Mouse (Mus musculus): ENCODE data around the gene Slc37a2. TPM values are rescaled to one million over a fixed set of nuclear protein-coding genes. Genes with fewer than 3 reads are reported as not detected.

The Slc37a2 gene
- polyA plus RNA-seq, 1 experiment = not detected

DNA sequence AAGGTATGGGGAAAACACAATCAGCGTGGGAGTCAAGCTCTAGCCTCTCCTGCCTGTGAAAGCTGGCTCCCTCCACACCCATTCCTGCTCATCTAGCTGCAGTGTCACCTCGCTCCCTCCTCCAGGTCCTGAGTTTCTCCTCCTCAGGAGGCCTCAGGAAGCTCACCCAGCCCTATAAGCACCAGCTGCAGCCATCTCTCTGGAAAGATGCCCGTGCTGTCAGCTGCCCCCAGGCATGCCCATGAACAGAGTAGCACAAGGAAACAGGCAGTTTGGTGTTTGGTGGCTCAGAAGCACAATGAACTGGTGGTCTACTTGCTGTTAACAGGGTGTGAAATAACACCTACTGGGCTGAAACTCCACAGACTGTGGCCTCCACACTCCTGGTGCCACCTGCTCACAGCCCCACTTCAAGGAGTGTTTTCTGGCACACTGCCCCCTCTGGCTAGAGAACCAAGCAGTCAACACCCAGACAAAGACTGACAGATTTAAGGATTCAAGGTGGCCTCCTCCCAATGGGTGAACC is 7.1 kb downstream of the Slc37a2 start:
- H3K4me3 ChIP-seq (ENCODE audit: insufficient read depth, low read depth, low read length) = no peak overlapping the region
- WGBS = 44% methylated on average over 3 of the region's 3 CpGs
- peaks cover 9% of the 10 kb centered on the region for H3K4me1 ChIP-seq (ENCODE audit: control insufficient read depth, insufficient read depth, low read length)
- 0 out of 2 replicates have a peak overlapping the region, but pooled peaks have one; percentile 18 for H3K27ac ChIP-seq (ENCODE audit: insufficient read depth, low read depth, low read length)
- TF ChIP-seq CTCF (IDR thresholded peaks at IDR 0.05; ENCODE audit: insufficient read depth, low read depth, low read length) (no peak), POLR2A (IDR thresholded peaks at IDR 0.05; ENCODE audit: insufficient read depth, low read depth, low read length) (no peak)

DNA sequence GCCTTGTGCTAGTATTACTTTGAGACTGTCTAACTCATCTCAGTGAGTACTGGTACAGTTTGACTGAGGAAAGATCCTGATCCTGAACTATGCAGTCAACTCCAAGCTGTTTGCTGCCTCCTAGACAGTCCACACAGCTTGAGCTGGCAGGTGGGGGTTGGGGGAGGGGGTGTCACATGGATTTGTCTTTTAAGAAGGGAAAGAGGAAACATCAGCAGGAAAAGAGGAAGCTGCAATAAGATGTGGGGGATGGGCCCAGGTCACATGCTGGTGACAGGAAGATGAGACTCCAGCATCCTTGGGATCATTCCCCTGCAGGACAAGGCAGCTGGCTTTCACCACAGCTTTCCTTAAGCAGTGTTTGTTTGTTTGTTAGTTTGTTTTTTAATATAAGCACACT is 8.1 kb downstream of the Slc37a2 start:
- Histone ChIP-seq H3K4me3 (ENCODE audit: insufficient read depth, low read depth, low read length) (no peak overlapping the region), H3K4me1 (ENCODE audit: control insufficient read depth, insufficient read depth, low read length) (peaks cover 10% of the 10 kb centered on the region), H3K27ac (ENCODE audit: insufficient read depth, low read depth, low read length) (no peak overlapping the region)
- TF ChIP-seq POLR2A (IDR thresholded peaks at IDR 0.05; ENCODE audit: insufficient read depth, low read depth, low read length) = no peak
- TF ChIP-seq CTCF (IDR thresholded peaks at IDR 0.05; ENCODE audit: insufficient read depth, low read depth, low read length) = no peak

DNA sequence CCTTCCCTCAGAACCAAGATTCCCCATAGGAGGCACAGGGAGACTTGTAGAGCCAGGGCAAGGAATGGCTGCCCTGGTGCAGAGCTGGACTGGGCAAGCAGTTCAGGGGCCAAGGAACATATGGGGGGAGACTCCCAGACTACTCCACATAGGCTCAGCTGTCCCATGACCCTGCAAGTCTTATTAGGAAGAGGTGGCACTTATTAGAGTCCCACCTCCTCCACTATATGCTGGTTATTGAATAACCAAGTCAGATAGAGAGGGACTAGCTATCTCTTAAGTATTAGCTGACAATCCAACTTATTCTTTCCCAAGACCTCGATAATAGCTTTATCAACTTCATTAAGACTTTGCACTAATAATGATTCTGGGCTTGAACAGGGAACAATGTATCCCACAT is 9.7 kb downstream of the Slc37a2 start:
- H3K4me3 ChIP-seq (ENCODE audit: insufficient read depth, low read depth, low read length) = no peak overlapping the region
- TF ChIP-seq CTCF (IDR thresholded peaks at IDR 0.05; ENCODE audit: insufficient read depth, low read depth, low read length) = no peak
- no peak for TF ChIP-seq POLR2A (IDR thresholded peaks at IDR 0.05; ENCODE audit: insufficient read depth, low read depth, low read length)
- no peak overlapping the region for H3K27ac ChIP-seq (ENCODE audit: insufficient read depth, low read depth, low read length)
- WGBS = 98% methylated on average over 1 of the region's 1 CpGs
- peaks cover 11% of the 10 kb centered on the region for H3K4me1 ChIP-seq (ENCODE audit: control insufficient read depth, insufficient read depth, low read length)

DNA sequence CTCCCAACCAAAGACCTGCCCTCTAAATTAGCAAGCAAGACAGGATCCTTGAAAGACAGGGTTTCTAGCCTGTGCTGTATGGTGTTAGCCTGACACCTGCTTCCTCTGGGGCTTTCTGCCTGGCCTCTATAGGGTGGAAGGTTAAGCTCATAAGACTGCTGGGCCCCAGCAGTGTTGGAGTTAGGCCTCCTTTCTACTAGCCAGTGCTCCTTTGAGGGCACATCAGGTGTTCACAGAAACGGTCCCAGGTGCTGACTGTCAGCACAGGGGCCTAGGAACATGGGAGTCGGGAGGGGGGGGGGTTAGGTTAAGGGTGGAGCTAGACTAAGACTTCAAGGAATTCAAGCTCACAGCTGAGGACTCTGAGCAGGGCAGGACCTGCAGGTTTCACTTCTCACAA is 10.1 kb downstream of the Slc37a2 start:
- TF ChIP-seq POLR2A (IDR thresholded peaks at IDR 0.05; ENCODE audit: insufficient read depth, low read depth, low read length) = no peak
- no peak for TF ChIP-seq CTCF (IDR thresholded peaks at IDR 0.05; ENCODE audit: insufficient read depth, low read depth, low read length)
- peaks cover 11% of the 10 kb centered on the region for H3K4me1 ChIP-seq (ENCODE audit: control insufficient read depth, insufficient read depth, low read length)
- H3K4me3 ChIP-seq (ENCODE audit: insufficient read depth, low read depth, low read length) = no peak overlapping the region
- H3K27ac ChIP-seq (ENCODE audit: insufficient read depth, low read depth, low read length) = no peak overlapping the region
- WGBS = 85% methylated on average over 2 of the region's 2 CpGs

DNA sequence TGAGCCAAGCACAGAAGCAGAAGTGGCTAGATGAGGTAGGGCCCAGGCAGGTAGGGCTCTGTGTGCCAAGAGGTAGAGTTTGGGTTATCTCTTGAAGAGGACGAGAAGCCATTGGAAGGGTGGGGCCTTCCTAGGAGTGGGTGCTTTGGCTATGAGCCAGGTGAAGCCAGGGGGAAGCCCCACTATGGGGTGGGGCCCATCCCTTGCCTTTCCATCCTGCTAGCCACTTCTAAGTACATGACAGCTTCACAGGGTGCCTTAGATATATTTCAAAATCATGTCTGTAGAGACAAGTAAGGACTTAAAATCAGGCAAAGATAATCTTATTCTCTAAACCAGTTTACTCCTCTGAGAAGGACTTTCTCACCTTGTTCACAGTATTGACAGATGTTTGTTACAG is 10.9 kb downstream of the Slc37a2 start:
- TF ChIP-seq CTCF (IDR thresholded peaks at IDR 0.05; ENCODE audit: insufficient read depth, low read depth, low read length) = no peak
- no peak for TF ChIP-seq POLR2A (IDR thresholded peaks at IDR 0.05; ENCODE audit: insufficient read depth, low read depth, low read length)
- 84% methylated on average over 1 of the region's 1 CpGs for WGBS
- Histone ChIP-seq H3K4me1 (ENCODE audit: control insufficient read depth, insufficient read depth, low read length) (peaks cover 11% of the 10 kb centered on the region), H3K27ac (ENCODE audit: insufficient read depth, low read depth, low read length) (no peak overlapping the region), H3K4me3 (ENCODE audit: insufficient read depth, low read depth, low read length) (no peak overlapping the region)

DNA sequence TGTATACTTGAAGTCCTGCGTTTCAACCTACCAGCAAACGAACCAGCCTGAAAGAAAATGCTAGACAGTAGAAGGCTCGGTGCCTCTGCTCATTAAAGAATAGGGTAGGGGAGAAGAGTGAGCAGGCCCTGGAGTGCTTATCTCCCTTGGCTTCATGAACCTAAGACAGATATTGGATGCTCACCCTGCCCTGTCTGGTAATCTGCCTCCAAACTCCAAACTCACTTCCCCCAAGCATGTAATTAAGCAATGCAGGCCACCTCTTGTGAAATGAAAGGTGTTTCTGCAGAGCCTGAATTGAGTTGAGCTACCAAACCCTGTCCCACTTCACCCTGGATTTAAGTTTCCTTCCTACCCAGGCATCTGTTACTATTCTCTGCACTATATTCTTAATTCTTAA is 12.8 kb downstream of the Slc37a2 start:
- WGBS = 67% methylated on average over 3 of the region's 3 CpGs
- peaks cover 9% of the 10 kb centered on the region for H3K4me1 ChIP-seq (ENCODE audit: control insufficient read depth, insufficient read depth, low read length)
- H3K27ac ChIP-seq (ENCODE audit: insufficient read depth, low read depth, low read length) = no peak overlapping the region
- no peak overlapping the region for H3K4me3 ChIP-seq (ENCODE audit: insufficient read depth, low read depth, low read length)
- TF ChIP-seq POLR2A (IDR thresholded peaks at IDR 0.05; ENCODE audit: insufficient read depth, low read depth, low read length) (no peak), CTCF (IDR thresholded peaks at IDR 0.05; ENCODE audit: insufficient read depth, low read depth, low read length) (no peak)

DNA sequence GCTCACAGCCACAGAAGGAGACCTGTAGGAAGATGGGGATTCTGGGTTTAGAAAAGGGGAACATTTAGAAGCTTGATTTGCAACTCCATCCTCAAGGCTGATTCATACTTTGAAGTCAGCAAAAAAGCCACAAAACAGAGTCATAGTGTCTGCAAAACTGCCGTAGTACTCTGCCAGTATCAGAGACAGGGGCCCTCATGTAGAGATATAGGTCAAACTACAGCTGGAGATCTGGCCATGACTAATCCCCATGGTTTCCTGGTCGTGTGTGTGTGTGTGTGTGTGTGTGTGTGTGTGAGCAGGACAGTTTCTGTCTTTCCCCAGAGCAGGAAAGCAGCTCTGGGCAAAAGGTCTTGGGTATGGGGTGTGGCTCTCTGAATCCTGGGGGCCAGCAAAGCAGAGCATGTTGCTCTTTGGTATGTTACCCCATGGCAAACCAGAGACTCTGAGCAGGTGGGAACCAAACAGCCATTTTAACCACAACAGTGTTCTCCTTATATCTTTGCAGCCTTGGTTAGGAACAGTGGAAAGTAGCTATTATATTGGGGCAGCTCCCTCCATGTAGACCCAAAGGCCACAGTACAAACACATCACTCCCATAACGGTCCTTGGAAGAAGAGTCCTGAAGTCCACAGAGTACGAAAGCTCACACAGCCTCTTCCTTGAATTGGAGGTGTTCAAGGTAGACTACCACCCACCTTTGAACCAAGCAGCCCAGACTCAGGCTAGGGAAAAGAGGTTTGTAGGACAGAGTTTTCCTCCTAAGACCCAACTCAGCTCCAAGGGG is 19.4 kb downstream of the Slc37a2 start:
- H3K27ac ChIP-seq (ENCODE audit: insufficient read depth, low read depth, low read length) = no peak overlapping the region
- WGBS = 60% methylated on average over 4 of the region's 4 CpGs
- TF ChIP-seq POLR2A (IDR thresholded peaks at IDR 0.05; ENCODE audit: insufficient read depth, low read depth, low read length) (no peak), CTCF (IDR thresholded peaks at IDR 0.05; ENCODE audit: insufficient read depth, low read depth, low read length) (no peak)

DNA sequence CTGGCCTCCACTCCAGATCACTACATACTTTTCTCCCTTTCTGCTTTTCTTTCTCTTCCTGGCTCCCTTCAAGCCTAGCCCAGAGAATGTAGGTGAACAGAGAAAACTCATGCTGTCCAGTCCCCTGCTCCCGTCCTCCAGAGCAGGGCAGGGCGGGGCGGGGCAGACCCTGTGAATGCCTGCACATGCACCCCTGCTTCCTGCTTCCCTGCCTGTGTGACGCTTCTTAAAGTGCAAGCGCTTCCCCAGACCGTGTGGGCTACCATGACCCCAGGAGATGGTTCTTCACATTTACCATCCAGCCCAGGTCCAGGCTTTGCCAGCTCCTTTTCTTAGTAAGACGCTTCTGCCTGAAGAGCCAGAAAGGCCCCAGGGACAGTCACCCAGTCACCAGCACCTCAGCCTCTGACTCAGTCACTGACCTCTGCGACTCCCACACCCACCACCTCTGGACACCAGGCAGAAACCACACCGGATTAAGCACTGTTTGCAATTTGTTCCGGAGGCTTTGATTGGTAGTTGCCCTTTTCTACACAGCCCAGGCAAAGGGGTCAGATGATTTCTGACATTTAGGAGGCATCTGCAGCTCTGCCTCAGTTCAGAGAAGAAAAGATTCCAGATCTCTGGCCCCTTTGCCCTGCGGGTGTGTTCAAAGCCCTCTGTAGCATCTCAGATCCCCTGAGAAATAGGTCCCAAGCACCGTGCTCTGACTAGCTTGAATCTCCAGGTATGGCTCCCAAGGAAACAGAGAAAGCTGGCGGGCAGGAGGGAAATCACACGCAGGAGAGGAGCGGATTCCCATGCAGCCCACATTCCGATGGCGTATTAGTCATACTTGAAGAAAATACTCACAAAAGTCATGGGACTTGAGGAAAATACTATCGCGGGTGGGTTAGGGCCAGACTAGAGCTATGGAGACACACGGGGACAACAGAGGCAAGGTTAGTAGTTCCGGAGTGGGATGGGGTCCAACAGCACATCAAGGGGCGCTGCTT is 23.0 kb downstream of the Slc37a2 start:
- no peak overlapping the region for H3K27ac ChIP-seq (ENCODE audit: insufficient read depth, low read depth, low read length)
- WGBS = 69% methylated on average over 22 of the region's 22 CpGs
- H3K4me3 ChIP-seq (ENCODE audit: insufficient read depth, low read depth, low read length) = no peak overlapping the region
- H3K4me1 ChIP-seq (ENCODE audit: control insufficient read depth, insufficient read depth, low read length) = peaks cover 24% of the 10 kb centered on the region
- TF ChIP-seq POLR2A (IDR thresholded peaks at IDR 0.05; ENCODE audit: insufficient read depth, low read depth, low read length) = no peak
- no peak for TF ChIP-seq CTCF (IDR thresholded peaks at IDR 0.05; ENCODE audit: insufficient read depth, low read depth, low read length)

More for the DNA sequence above, 19.4 kb downstream of the Slc37a2 start:
- Histone ChIP-seq H3K4me3 (ENCODE audit: insufficient read depth, low read depth, low read length) (no peak overlapping the region), H3K4me1 (ENCODE audit: control insufficient read depth, insufficient read depth, low read length) (peaks cover 21% of the 10 kb centered on the region)
